Mouse (Mus musculus) heart, adult 2 months (tissue): Measurements from ENCODE around the gene Mepce. TPM values are rescaled to one million over a fixed set of nuclear protein-coding genes. Genes with fewer than 3 reads are reported as not detected.

ENCODE experiments used
- DNase-seq, 2 experiments: peaks; one replicate each; pipeline ENCODE4 v3.0.0; 2021
- H3K27ac ChIP-seq: fragments of 200-600 bp; 2 replicates; pipeline ENCODE4 v1.8.1; 2022
- H3K27me3 ChIP-seq: fragments of 200-500 bp; 2 replicates; pipeline ENCODE4 v1.6.1; 2012; ENCODE audit warnings: mild to moderate bottlenecking, low read length, inconsistent platforms, mixed read lengths; ENCODE audit not compliant: control insufficient read depth, insufficient read depth
- H3K36me3 ChIP-seq: fragments of 200-500 bp; 2 replicates; pipeline ENCODE4 v1.6.1; 2012; ENCODE audit warnings: low read length, inconsistent platforms; ENCODE audit not compliant: control insufficient read depth, insufficient read depth
- H3K4me1 ChIP-seq: fragments of 200-500 bp; 2 replicates; pipeline ENCODE4 v1.6.1; 2011; ENCODE audit warnings: low read length; ENCODE audit not compliant: control insufficient read depth, insufficient read depth
- H3K4me3 ChIP-seq: fragments of 200-600 bp; 2 replicates; pipeline ENCODE4 v1.8.1; 2022
- H3K79me2 ChIP-seq: fragments of 200-500 bp; replicated peaks from 2 replicates; pipeline ENCODE4 v1.6.1; 2012; ENCODE audit warnings: mild to moderate bottlenecking, inconsistent platforms, low read length, moderate library complexity, mixed read lengths; ENCODE audit not compliant: control insufficient read depth, insufficient read depth
- H3K9ac ChIP-seq: fragments of 200-500 bp; 2 replicates; pipeline ENCODE4 v1.6.1; 2012; ENCODE audit warnings: low read depth, mild to moderate bottlenecking, control low read depth, inconsistent platforms, low read length, mixed read lengths
- CTCF ChIP-seq: fragments of 200-600 bp; IDR thresholded peaks from 2 replicates; pipeline ENCODE4 v1.8.1; 2022; ENCODE audit warnings: antibody characterized with exemption, mild to moderate bottlenecking, moderate library complexity
- EP300 ChIP-seq: fragments of 200-500 bp; IDR thresholded peaks from 2 replicates; pipeline ENCODE4 v1.6.1; 2011; ENCODE audit warnings: low read depth, low read length, control low read depth; ENCODE audit not compliant: insufficient read depth
- POLR2A ChIP-seq: fragments of 200-500 bp; IDR thresholded peaks from 2 replicates; pipeline ENCODE4 v1.6.1; 2011; ENCODE audit warnings: mild to moderate bottlenecking, low read depth, low read length, control low read depth; ENCODE audit not compliant: insufficient read depth
- WGBS: fragments of 180-500 bp; shearing (Covaris S2); methylation state at CpG from one replicate; pipeline ENCODE4 v1.1.7; 2018; 5-methylcytosine and 5-hydroxymethylcytosine counted together
- intact Hi-C: fragments of 180-260 bp; cut with DNase I; formaldehyde crosslinking; loops from one replicate; pipeline ENCODE4 v1.15.1; 2025
- polyA plus RNA-seq: library from polyadenylated mRNA; depleted of rRNA; stranded (reverse); fragments of >200 nt; gene quantifications from 2 replicates; pipeline ENCODE4 v1.2.3, GENCODE M21; 2012
- total RNA-seq, 2 experiments: library from RNA; stranded (reverse); gene quantifications; 2 replicates each; pipeline ENCODE4 v1.2.3; 2021

The Mepce gene
- total and polyA plus RNA-seq, 3 experiments: 21.3 to 26.0 (median 24.1) TPM

- no peak overlapping the region for H3K9ac ChIP-seq
- WGBS: 79% methylated on average over 7 of the region's 7 CpGs
- no peak overlapping the region for H3K4me3 ChIP-seq
- H3K79me2 ChIP-seq: no peaks in the 10 kb centered on the region
- intact Hi-C loops: loop anchor here (5.0 kb wide), 1 partner anchor 87 kb away; no protein-coding TSS in a partner anchor
- TF ChIP-seq POLR2A (no peak), EP300 (no peak), CTCF (no peak)
- H3K27me3 ChIP-seq: no peaks in the 10 kb centered on the region
- no peak overlapping the region for H3K27ac ChIP-seq
- H3K4me1 ChIP-seq: peaks cover 6% of the 10 kb centered on the region
- DNase-seq: no peak
- 0 out of 2 replicates have a peak, but pooled peaks cover under 1% of the 10 kb centered on the region for H3K36me3 ChIP-seq
These were observed 43.3 kb downstream of the Mepce start for GRCm38 (mm10) chr5:137744197-137744596.

DNA sequence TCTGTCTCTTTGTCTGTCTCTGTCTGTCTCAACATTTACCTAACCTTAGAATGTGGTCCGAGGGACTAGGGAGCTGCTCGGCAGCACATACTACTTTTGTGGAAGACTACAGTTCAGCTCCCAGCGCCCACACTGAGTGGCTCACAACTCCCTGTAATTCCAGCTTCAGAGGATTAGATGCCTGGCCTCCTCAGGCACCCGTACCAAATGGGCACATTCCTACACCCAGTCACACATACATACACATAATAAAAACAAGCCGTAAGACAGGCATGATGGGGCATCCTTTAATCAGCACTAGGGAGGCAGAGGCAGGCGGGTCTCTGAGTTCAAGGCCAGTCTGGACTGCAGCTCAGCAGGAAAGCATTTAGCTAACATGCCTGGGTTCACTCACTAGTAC is 44.6 kb downstream of the Mepce start:
- TF ChIP-seq EP300 (no peak), POLR2A (no peak), CTCF (no peak)
- intact Hi-C loops: loop anchor here (5.0 kb wide), 1 partner anchor 86 kb away; no protein-coding TSS in a partner anchor

DNA sequence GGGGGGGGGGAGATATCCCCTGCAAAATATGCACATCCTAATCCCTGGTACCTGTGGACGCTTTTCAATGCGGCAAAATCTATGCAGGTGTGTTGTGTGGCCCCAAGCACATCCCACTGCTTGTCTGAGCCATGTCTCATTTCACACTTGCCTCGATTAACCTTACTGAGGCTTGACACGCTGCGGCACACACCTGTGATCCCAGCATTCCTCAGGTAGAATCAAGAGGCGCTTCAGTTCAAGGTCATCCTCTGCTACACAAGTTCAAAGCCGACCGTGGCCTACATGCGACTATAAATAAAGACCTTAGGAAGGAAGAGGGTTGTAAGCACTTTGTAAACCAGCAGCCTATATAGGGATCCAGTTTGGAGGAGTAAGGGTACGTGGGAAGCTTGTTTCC is 45.4 kb downstream of the Mepce start:
- DNase-seq: no peak
- intact Hi-C loops: loop anchor here (5.0 kb wide), 1 partner anchor 85 kb away; no protein-coding TSS in a partner anchor
- Histone ChIP-seq H3K9ac (no peak overlapping the region), H3K27me3 (no peaks in the 10 kb centered on the region), H3K4me1 (peaks cover 1% of the 10 kb centered on the region; the same call in 1 of the 2 replicates), H3K36me3 (no peaks in the 10 kb centered on the region), H3K79me2 (no peaks in the 10 kb centered on the region), H3K27ac (no peak overlapping the region), H3K4me3 (no peak overlapping the region; the same call in 1 of the 2 replicates)
- WGBS: 68% methylated on average over 10 of the region's 10 CpGs
- TF ChIP-seq CTCF (no peak), POLR2A (no peak), EP300 (no peak)

More for the DNA sequence above, 44.6 kb downstream of the Mepce start:
- H3K36me3 ChIP-seq: no peaks in the 10 kb centered on the region
- over 99% methylated on average over 6 of the region's 6 CpGs for WGBS
- H3K4me3 ChIP-seq: no peak overlapping the region
- H3K4me1 ChIP-seq: peaks cover 1% of the 10 kb centered on the region; the same call in 1 of the 2 replicates
- no peak overlapping the region for H3K27ac ChIP-seq
- no peak for DNase-seq
- no peaks in the 10 kb centered on the region for H3K79me2 ChIP-seq
- H3K27me3 ChIP-seq: no peaks in the 10 kb centered on the region
- H3K9ac ChIP-seq: no peak overlapping the region

- Histone ChIP-seq H3K27ac (peak within 1 kb of the TSS; percentile 67), H3K4me1 (peaks cover 1% of the 10 kb centered on the region; the same call in 1 of the 2 replicates), H3K27me3 (no peaks in the 10 kb centered on the region), H3K4me3 (peak within 1 kb of the TSS; percentile 69), H3K36me3 (no peaks in the 10 kb centered on the region), H3K79me2 (no peaks in the 10 kb centered on the region), H3K9ac (peak within 1 kb of the TSS; percentile 70)
- under 1% methylated on average over 60 of the region's 71 CpGs for WGBS
- intact Hi-C loops: loop anchor here (1.0 to 5.0 kb wide), 3 partner anchors 16 to 84 kb away; partner anchors contain the start of gene Agfg2
- peak; percentile 85 to 89 for DNase-seq
- TF ChIP-seq EP300 (no peak), CTCF (peak; percentile 93), POLR2A (peak; percentile 54; the same call in 1 of the 2 replicates)
These were observed 46.2 kb downstream of the Mepce start, which contains the start of gene Nyap1 for GRCm38 (mm10) chr5:137741023-137741931. Gene Nyap1, minus strand, starts transcription at chr5:137741607.

GRCm38 (mm10) chr5:137740506-137740905 is 46.9 kb downstream of the Mepce start:
- 62% methylated on average over 11 of the region's 11 CpGs for WGBS
- H3K27ac ChIP-seq: no peak overlapping the region; the same call in 1 of the 2 replicates
- intact Hi-C loops: loop anchor here (2.0 to 5.0 kb wide), 2 partner anchors 16 to 83 kb away; no protein-coding TSS in a partner anchor

GRCm38 (mm10) chr5:137739471-137739870 is 48.0 kb downstream of the Mepce start:
- H3K4me1 ChIP-seq: no peaks in the 10 kb centered on the region
- intact Hi-C loops: no loop called here
- 89% methylated on average over 9 of the region's 9 CpGs for WGBS
- H3K4me3 ChIP-seq: no peak overlapping the region
- H3K36me3 ChIP-seq: no peaks in the 10 kb centered on the region
- no peak for DNase-seq
- H3K9ac ChIP-seq: no peak overlapping the region
- H3K79me2 ChIP-seq: no peaks in the 10 kb centered on the region
- no peak overlapping the region for H3K27ac ChIP-seq
- TF ChIP-seq POLR2A (no peak), CTCF (no peak), EP300 (no peak)
- H3K27me3 ChIP-seq: no peaks in the 10 kb centered on the region

More at GRCm38 (mm10) chr5:137740506-137740905, 46.9 kb downstream of the Mepce start:
- no peak for DNase-seq
- peaks cover 1% of the 10 kb centered on the region; the same call in 1 of the 2 replicates for H3K4me1 ChIP-seq
- H3K79me2 ChIP-seq: no peaks in the 10 kb centered on the region
- H3K36me3 ChIP-seq: no peaks in the 10 kb centered on the region
- no peak overlapping the region for H3K9ac ChIP-seq
- no peak for TF ChIP-seq EP300
- no peaks in the 10 kb centered on the region for H3K27me3 ChIP-seq
- no peak overlapping the region; the same call in 1 of the 2 replicates for H3K4me3 ChIP-seq
